Mouse (Mus musculus) lung, postnatal 0 days (tissue): ENCODE measurements around the gene Diaph2. TPM values are rescaled to one million over a fixed set of nuclear protein-coding genes. Genes with fewer than 3 reads are reported as not detected.

Source experiments
- ATAC-seq: fragments of 200-750 bp; cut with Nextera tagmentation; 2 replicates; pipeline ENCODE4 v1.8.0; 2017; ENCODE audit warnings: moderate library complexity
- DNase-seq: peaks from one replicate; pipeline ENCODE4 v3.0.0-alpha.2; 2016; ENCODE audit warnings: low spot score
- H3K27ac ChIP-seq: fragments of 300-500 bp; sonication (generic); 2 replicates; pipeline ENCODE4 v1.5.1; 2014; ENCODE audit warnings: antibody characterized with exemption, mild to moderate bottlenecking, low read length, mixed read lengths
- H3K27me3 ChIP-seq: fragments of 300-500 bp; sonication (generic); replicated peaks from 2 replicates; pipeline ENCODE4 v1.6.1; 2014; ENCODE audit warnings: low read length, mixed read lengths; ENCODE audit not compliant: insufficient read depth
- H3K36me3 ChIP-seq: fragments of 300-500 bp; sonication (generic); 2 replicates; pipeline ENCODE4 v1.6.1; 2014; ENCODE audit warnings: low read length, mixed read lengths; ENCODE audit not compliant: insufficient read depth
- H3K4me1 ChIP-seq: fragments of 300-500 bp; sonication (generic); 2 replicates; pipeline ENCODE4 v1.6.1; 2014; ENCODE audit warnings: antibody characterized with exemption, low read depth, low read length, mixed read lengths; ENCODE audit not compliant: insufficient read depth
- H3K4me2 ChIP-seq: fragments of 300-500 bp; sonication (generic); replicated peaks from 2 replicates; pipeline ENCODE4 v1.6.1; 2014; ENCODE audit warnings: low read depth, mild to moderate bottlenecking, low read length, moderate library complexity, mixed read lengths
- H3K4me3 ChIP-seq: fragments of 300-500 bp; sonication (generic); 2 replicates; pipeline ENCODE4 v1.5.1; 2014; ENCODE audit warnings: low read depth, low read length
- H3K9ac ChIP-seq: fragments of 300-500 bp; sonication (generic); replicated peaks from 2 replicates; pipeline ENCODE4 v1.6.1; 2014; ENCODE audit warnings: low read depth, mild to moderate bottlenecking
- H3K9me3 ChIP-seq: fragments of 300-500 bp; sonication (generic); 2 replicates; pipeline ENCODE4 v1.6.1; 2016; ENCODE audit warnings: low read length, mixed read lengths
- CTCF ChIP-seq: IDR thresholded peaks from 2 replicates; pipeline ENCODE4 v1.5.1; 2016; ENCODE audit warnings: antibody characterized with exemption, mild to moderate bottlenecking
- EP300 ChIP-seq: IDR thresholded peaks from 2 replicates; pipeline ENCODE4 v1.6.1; 2016; ENCODE audit warnings: antibody characterized with exemption, mild to moderate bottlenecking, control low read depth
- WGBS: fragments of 180-500 bp; shearing (Covaris S2); extraction: QIAGEN DNeasy Blood & Tissue Kit; methylation state at CpG from one replicate; pipeline ENCODE4 v1.1.7; 2014; 5-methylcytosine and 5-hydroxymethylcytosine counted together
- polyA plus RNA-seq: library from polyadenylated mRNA; unstranded; fragments of >200 nt; fragmentation: Nextera tagmentation; extraction: Ambion mirVana; gene quantifications from 2 replicates; pipeline ENCODE4 v1.2.1, GENCODE M21; 2015

Gene Diaph2
- polyA plus RNA-seq, 1 experiment from 2014 or later: 7.5 TPM

DNA sequence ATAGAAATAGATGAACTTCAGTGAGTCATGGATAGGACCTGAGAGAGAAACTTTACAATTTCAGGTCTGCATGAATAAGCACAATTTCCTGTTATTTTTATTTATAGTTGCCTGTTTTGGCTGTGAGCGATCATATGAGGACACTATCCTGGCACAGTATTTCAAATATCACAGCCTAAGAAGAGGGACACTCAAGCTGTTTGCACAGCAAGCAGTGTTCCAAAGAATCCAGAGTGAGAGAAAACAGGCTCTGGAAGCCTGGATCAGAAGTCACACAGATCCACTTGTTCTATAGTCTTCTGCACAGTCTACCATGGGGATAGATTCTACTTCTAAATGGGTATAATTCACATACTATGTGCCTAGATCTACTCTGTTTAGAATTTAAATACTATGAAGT lies 659.4 kb downstream of the Diaph2 start:
- ATAC-seq: no peak
- H3K9me3 ChIP-seq: no peaks in the 10 kb centered on the region
- no peak overlapping the region for H3K4me2 ChIP-seq
- H3K36me3 ChIP-seq: no peaks in the 10 kb centered on the region
- H3K4me3 ChIP-seq: no peak overlapping the region
- H3K27ac ChIP-seq: no peak overlapping the region
- TF ChIP-seq EP300: no peak
- TF ChIP-seq CTCF: no peak
- no peak overlapping the region for H3K9ac ChIP-seq
- no peaks in the 10 kb centered on the region for H3K4me1 ChIP-seq
- no peaks in the 10 kb centered on the region for H3K27me3 ChIP-seq
- WGBS: 80% methylated on average over 1 of the region's 1 CpGs
- no peak for DNase-seq

DNA sequence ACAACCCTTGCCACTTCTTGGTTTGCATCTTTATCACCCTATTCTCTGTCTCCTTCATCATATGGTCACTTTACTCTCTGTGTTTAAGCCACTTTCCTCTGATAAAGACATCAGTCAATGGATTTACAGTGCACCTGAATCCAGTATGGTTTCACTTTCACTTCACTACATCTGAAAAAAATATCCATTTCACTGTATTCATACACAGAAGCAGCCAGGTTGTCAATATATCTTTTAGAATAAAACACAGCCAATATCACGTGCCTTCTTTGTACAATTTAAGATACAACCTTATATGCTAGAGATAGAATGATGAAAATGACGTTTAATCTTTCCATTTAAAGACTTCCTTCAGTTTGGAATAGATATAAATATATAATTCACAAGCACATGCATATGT lies 673.6 kb downstream of the Diaph2 start:
- H3K4me3 ChIP-seq: no peak overlapping the region
- H3K9ac ChIP-seq: no peak overlapping the region
- WGBS: 69% methylated on average over 2 of the region's 2 CpGs
- no peaks in the 10 kb centered on the region for H3K4me1 ChIP-seq
- H3K9me3 ChIP-seq: no peaks in the 10 kb centered on the region
- no peaks in the 10 kb centered on the region for H3K27me3 ChIP-seq
- DNase-seq (no peak), ATAC-seq (no peak)
- TF ChIP-seq EP300: no peak
- no peak for TF ChIP-seq CTCF
- no peaks in the 10 kb centered on the region for H3K36me3 ChIP-seq
- no peak overlapping the region for H3K4me2 ChIP-seq
- H3K27ac ChIP-seq: no peak overlapping the region

DNA sequence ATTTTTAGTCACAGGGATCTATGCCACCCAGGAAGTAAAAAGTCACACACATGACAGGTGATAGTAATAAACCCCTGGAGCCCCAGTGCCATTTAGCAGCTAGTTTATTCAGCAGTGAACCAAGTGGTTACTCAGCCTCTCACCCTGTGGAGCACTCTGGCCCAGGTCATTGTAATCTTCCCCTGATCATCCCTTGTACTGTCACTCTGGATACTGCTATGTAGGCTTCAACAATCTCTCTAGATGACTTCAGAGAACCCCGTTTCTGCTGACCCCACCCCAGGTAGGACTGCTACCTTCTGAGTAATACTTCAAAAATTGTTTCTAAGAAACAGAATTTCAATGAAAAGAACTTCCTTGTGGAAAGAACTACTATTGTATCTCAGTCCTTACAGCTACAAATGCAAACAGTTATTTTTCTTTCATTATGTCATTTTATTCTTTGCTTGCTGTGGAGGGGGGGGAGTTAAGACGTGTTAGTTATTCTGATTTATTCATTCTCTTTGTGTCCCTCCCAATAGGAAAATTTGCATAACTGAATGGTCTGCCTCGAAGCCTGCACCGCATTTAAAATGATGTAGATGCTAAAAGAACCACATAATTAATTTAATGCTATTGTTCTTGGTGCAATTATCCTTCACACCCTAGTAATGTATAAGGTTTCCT lies 702.4 kb downstream of the Diaph2 start:
- 62% methylated on average over 4 of the region's 4 CpGs for WGBS
- no peak overlapping the region for H3K9ac ChIP-seq
- H3K4me3 ChIP-seq: no peak overlapping the region
- no peaks in the 10 kb centered on the region for H3K27me3 ChIP-seq
- TF ChIP-seq EP300 (no peak), CTCF (no peak)
- no peaks in the 10 kb centered on the region for H3K36me3 ChIP-seq
- no peak for ATAC-seq
- H3K4me2 ChIP-seq: no peak overlapping the region
- DNase-seq: no peak
- H3K4me1 ChIP-seq: no peaks in the 10 kb centered on the region
- no peaks in the 10 kb centered on the region for H3K9me3 ChIP-seq
- no peak overlapping the region for H3K27ac ChIP-seq

DNA sequence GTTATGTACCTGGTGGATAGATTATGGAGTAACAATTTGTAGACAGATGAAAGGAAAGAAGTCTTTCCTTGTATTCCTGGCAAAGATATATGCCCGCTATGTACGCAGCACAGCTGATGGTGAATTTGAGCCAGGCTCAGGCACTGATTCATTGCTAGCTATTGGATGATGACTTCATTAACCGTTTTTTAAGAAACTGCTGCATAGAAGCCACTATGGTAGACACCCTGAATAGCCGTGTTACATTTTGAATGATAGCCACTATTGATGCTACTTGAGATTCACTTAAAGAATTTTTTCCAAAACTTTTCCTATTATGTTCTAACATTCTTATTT lies 702.9 kb downstream of the Diaph2 start:
- no peak for ATAC-seq
- Histone ChIP-seq H3K27me3 (no peaks in the 10 kb centered on the region), H3K36me3 (no peaks in the 10 kb centered on the region), H3K4me2 (no peak overlapping the region), H3K4me3 (no peak overlapping the region), H3K9ac (no peak overlapping the region), H3K4me1 (no peaks in the 10 kb centered on the region), H3K27ac (no peak overlapping the region), H3K9me3 (no peaks in the 10 kb centered on the region)
- DNase-seq: no peak
- WGBS: 85% methylated on average over 4 of the region's 4 CpGs
- no peak for TF ChIP-seq EP300
- TF ChIP-seq CTCF: no peak

DNA sequence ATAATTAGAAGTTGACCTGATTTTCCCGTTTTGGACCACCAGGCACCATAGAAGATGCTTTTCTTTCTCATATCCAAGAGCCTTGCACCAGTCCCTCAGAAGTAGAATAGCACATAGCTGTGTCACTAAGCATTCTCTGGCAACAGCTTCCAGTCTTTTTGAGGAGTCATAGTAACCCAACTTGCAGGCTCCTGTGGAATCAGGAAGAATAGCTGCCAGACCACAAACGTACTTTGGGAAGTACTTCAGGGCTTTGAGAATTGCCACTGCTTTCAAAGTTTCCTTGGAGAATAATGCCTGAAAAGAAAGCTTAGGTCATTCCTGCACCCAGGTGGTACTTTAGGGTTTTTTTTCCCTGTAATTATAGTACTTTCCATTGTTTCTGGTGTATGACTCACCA lies 723.6 kb downstream of the Diaph2 start:
- ATAC-seq: no peak; the same call in 1 of the 2 replicates

DNA sequence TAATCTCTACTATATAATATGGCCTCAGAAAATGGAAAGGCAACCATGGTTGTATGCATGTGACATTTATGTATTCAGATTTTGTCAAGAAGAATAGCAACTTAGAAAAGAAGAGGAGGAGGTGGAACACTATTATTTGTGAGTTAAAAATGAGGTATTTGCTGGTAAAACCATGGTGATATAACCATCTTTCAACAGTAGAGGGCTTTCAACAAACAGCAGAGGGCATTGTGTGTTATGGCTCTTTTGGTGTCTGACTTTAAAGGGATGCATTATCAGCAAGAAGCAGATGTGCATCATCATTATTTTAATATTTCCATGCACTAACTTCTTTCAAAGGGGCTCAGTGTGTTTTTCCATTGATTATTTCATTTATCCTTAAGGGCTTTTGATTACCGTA lies 731.3 kb downstream of the Diaph2 start:
- WGBS: 100% methylated on average over 1 of the region's 1 CpGs
- no peak overlapping the region for H3K4me2 ChIP-seq
- H3K9ac ChIP-seq: no peak overlapping the region
- H3K27me3 ChIP-seq: no peaks in the 10 kb centered on the region
- no peak for DNase-seq
- H3K4me1 ChIP-seq: no peaks in the 10 kb centered on the region
- no peaks in the 10 kb centered on the region for H3K9me3 ChIP-seq
- H3K36me3 ChIP-seq: no peaks in the 10 kb centered on the region
- TF ChIP-seq CTCF (no peak), EP300 (no peak)
- ATAC-seq: no peak
- no peak overlapping the region for H3K4me3 ChIP-seq
- no peak overlapping the region for H3K27ac ChIP-seq

More for the DNA sequence above, 723.6 kb downstream of the Diaph2 start:
- H3K36me3 ChIP-seq: no peaks in the 10 kb centered on the region
- no peaks in the 10 kb centered on the region for H3K4me1 ChIP-seq
- no peak overlapping the region for H3K4me3 ChIP-seq
- 42% methylated on average over 2 of the region's 2 CpGs for WGBS
- H3K9me3 ChIP-seq: no peaks in the 10 kb centered on the region
- H3K27ac ChIP-seq: no peak overlapping the region
- H3K4me2 ChIP-seq: no peak overlapping the region
- no peak overlapping the region for H3K9ac ChIP-seq
- TF ChIP-seq EP300 (no peak), CTCF (no peak)
- DNase-seq: peak; percentile 18
- no peaks in the 10 kb centered on the region for H3K27me3 ChIP-seq
